Mouse (Mus musculus) adrenal gland, postnatal 14 days (tissue): ENCODE measurements at regions not wholly inside any gene's neighbourhood (a gene's known extent, or its start where the extent isn't known, plus 50 kb on each side); places are given as distances from the start of the nearest gene placed in this dataset.

ENCODE experiments used
- DNase-seq: peaks from one replicate; pipeline ENCODE4 v3.0.0; 2021; ENCODE audit warnings: mixed read lengths

DNA sequence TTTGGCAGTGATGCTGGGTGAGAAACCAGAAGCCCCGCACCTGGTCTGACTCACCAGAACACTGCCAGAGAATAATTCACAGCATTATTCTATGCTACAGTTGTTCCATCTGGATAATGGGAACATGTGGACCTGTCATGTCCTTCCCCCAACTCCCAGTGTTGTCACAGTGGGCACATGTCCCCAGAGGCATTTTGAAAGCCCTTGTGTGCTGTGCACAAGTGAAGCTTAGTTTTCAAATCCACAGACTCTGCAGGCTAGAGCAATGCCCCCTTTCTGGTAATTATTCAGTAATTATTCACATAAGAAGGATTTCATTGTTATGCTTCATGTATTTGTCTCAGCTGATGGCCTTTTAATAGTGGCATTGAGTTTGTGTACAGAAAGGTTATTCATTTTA lies 146.7 kb downstream of the Slc4a3 start:
- no peak for DNase-seq

DNA sequence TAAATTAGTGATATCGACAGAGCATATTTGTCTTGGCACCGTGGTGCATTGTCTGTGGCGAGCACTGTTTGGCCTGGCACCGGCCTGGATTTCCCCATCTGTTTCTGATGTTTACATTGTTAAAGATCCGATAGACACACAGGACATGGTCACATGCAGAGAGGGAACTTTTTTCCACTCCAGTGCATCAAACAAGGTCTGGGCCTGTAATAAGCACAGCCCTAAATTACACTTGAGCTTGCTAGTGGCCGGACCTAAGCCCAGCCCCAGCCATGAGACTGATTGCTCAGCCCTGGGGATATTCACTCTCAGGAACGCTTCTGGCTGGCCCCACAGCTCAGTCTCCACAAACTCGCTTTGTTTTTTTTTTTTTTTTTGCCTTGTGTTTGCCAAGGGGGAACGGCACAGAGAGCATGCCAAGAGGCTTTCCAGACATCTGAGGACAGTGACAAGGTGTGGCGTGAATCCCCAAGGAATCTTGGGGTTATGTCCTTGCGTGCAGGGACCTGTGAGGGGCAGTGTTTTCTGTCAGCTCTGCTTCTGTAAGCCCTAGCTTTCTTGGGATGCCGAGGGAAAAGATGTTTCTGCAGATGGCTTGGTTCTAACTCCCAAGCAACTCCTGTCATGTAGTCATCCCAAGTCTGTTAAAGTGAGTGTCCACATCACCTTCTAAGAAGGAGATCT lies 147.3 kb downstream of the Slc4a3 start:
- no peak for DNase-seq

DNA sequence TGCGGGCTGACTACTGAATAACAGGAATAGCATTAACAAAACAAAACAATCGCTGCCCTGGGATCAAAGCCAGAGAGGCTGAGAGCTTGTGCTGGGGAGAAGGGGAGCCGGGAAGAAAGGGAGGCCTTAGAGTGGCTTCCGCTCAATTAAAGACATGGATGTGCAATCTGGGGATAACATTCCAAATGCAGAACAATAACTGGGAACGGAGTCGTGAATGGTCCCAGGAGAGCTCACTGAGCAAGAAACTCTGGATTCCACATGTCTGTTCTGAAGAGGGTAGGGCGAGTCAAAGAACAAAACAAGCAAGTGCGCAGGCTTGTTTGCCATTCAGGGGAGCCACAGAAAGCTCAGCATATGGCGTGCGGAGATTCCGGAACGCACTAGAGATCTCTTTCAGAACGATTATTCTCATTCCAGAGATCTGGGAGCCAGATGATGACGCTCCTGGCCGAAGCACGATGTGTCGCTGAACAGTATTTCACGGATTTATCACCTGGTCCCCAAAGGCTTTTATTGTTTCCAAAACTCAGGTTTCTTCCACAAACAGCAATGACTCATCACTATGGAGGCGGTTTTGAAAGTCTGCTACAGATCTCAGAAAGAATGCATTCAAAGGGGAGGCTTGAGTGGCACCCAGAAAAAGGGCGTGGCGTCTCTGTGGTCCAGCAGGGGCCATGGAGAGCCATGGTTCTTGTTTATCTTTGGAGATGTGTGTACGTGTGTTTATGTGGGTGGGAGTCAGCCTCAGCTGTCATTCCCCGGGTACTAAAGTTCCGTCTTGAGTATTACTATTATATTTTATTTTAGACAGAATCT lies 159.0 kb downstream of the Slc4a3 start:
- DNase-seq = no peak

DNA sequence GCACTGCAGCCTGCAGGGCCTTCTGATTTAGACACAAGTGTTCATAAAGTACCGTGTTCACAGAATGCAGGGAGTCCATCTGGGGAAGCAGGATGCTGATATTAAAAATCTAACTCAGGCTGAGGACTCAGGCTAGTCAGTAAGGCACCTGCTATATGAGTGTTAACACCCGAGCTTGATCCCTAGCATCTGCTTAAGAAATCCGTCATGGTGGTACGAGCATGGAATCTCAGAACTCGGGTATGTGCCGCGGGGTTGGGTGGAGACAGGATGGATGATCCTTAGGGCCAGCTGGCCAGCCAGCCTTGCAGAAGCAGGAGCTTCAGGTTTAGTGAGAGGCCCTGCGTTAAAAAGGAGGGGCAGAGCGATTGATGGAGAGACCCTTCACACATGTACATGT lies 160.1 kb downstream of the Slc4a3 start:
- no peak for DNase-seq

DNA sequence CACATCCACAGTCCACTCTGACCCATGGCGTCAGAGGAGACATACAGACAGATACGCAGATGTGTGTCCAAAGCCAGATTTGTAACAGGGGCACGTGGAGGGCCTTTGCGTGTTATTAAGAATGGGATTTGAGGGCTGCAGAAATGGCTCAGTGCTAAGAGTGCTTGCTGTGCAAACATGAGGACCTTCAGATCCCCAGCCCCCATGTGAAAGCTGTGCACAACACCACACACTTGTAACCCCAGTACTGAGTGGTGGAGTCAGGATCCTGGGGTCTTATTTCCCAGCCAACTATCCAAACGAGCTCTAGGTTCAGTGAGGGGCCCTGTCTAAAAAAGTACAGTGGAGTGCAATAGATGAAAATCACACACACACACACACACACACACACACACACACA lies 177.4 kb downstream of the Slc4a3 start:
- no peak for DNase-seq

DNA sequence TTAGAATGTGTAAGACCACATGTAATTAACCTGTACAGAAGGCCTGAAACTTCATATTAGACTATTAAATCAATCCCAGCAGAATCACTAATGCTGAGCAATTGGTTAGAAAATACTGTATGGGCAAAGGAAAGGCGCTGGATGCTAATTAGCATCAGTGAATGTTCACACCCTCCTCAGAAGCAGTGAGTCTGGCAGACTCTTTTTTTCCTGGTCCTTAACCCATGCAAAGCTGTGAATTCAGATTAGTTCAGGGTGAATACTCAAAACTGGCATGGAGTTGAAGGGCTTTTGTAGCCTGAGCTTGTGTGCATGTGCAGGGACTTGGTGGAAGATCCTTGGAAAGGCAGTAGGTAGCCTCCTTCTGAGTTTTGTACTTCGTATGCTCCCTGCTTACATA lies 179.3 kb downstream of the Slc4a3 start:
- no peak for DNase-seq

DNA sequence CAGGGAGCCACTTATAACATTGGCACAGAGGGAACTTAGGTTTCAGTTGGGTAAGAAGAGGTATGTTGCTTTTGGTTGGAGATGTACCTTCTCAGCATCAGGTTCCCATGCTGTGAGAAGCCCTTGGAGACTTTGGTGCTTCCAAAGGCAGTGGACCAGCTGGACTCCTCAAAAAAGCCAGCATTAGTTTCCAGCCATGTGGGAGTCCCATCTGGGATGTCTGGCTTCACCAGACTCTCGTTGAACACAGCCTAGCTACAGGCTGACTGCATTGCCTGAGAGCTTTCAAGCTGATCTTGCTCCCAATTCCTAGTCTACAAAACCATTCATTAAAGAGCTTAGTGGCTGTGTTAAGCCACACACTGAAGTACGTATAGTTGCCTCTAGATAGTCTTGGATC lies 182.8 kb downstream of the Slc4a3 start:
- no peak for DNase-seq

DNA sequence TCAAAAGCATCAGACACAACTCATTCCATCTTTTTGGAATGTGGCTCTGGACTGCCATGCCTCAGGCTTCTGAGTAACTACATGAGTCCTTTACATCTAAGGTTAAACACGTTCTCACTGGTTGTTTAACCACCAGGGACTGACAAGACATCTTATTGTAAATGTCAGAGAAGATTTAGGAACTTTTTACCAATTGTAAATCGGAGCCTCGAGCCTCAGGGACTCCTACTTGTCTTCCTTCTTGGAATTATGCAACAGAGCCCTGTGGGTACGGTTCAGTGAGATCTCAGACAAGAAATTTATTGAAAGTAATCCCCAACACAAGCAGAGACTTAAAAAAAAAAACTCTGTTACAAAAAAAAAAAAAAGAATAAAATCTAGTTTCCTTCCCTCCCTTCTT lies 187.7 kb downstream of the Slc4a3 start:
- DNase-seq = no peak

DNA sequence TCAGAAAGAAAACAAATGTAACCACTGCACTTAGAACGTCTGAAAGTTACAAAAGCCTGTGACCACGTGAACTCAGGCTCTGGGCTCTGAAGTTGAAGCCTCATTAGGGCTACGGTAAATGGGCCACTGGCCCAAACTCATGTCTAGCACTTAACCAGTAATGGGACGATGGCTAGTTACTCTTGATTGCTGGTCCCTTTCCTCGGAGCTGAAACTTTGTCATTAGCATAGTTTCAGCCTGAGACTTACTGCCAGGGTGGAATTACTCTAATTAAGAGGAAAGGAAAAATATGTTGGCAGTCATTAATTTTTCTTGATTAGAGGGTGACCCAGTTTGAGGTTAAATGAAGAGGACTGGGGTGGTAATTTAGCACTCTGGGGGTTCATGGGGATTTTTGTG lies 192.6 kb downstream of the Slc4a3 start:
- DNase-seq = no peak

DNA sequence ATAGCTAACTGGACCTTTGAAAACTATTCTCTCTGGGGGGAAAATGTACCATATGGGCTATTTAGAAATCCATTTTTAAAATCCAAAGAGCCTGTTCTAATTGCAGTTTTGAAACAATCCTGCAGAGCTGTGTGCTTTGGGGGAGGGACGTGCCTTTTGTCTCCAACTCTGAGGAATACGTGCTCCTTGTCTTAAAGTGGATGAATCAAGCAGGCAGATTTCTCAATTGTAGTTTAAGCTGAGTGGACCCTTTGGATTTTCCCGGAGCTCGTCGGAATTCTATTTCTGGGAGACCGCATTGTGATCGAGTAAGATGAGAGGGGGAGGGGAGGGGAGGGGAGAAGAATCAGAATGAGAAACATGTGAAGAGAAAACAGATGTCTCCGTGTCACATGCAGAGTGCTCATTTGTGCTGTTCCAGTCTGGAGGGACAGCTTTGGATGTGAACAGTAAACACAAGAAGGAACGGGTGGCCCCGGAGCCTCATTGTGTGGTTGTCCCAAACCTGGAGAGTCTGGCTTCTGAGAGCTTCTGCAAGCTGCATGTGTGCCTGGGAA lies 203.7 kb downstream of the Slc4a3 start:
- DNase-seq = no peak

DNA sequence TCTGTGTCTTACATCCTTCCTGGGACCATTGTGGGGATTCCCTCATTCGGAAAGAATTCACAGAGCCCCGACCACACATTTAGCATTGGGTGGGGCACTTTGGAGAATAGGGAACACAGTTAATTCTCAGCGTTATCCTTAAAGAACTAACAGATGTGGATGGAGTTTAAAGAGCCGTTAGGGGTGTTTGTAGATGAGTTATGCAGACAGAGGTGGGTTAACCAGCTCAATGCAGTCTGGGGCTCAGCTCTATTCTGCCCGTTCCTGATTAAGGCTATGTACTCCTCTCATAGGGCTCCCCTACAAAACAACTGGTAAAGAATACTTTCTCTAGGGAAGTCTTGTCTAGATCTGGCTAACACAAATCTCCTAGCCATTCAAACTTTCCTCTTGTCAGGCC lies 226.1 kb downstream of the Slc4a3 start:
- DNase-seq = no peak

DNA sequence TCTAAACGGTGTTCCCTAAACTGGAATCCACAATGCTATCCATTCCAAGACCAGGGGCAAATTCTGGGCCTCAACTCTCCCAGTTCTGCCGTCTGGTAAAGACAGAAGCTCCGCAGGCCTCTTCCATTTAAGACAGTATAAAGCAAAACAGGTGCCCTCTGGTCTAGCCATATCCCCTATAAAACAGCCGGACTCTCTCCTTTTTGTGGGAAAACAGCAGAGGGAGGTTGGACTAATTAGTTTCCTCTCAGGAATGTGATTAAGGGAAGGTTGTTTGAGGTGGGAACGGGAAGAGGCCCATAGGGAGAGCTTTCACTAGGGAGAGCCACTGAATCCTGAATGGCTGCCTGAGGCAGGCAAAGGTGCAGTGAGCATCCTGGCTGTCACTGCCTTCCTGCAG lies 226.9 kb downstream of the Slc4a3 start:
- DNase-seq = no peak

DNA sequence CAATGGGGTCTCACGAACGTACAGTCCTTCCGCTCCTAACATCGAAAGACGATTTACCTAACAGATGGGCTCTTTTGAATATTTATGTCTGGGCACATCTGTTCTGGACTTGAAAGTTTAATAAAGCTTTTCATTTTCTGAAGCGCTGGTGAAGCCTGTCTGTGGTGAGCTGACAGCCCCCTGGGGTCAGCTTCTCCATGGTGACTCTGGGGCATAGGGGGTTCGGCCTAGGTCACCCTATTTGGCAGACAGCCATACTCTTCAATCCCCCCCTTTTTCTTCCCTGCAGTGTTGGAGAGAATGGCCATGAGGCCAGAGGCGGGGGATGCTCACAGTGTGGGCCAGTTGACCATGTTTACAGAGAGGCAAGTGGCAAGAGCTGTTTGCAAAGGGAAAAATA lies 232.8 kb downstream of the Slc4a3 start:
- no peak for DNase-seq

DNA sequence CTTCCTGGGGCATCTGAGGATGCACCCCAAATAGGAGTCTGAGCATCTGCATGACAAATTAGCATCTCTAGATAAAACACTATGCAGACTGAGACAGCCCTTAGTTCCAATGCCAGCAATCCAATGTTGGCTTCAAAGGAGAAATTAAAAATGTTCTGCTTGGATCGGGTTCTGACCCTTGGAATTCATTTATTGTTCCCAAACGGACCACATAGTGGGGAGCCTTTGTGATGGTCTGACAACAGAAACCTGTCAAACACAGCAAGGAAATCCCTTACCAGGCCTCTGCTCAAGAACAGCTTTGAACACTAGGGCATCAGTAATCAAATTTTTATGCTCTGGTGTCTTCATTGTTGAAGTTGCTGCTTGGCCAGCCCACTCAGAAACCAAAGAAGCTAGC lies 237.1 kb downstream of the Slc4a3 start:
- DNase-seq = no peak

DNA sequence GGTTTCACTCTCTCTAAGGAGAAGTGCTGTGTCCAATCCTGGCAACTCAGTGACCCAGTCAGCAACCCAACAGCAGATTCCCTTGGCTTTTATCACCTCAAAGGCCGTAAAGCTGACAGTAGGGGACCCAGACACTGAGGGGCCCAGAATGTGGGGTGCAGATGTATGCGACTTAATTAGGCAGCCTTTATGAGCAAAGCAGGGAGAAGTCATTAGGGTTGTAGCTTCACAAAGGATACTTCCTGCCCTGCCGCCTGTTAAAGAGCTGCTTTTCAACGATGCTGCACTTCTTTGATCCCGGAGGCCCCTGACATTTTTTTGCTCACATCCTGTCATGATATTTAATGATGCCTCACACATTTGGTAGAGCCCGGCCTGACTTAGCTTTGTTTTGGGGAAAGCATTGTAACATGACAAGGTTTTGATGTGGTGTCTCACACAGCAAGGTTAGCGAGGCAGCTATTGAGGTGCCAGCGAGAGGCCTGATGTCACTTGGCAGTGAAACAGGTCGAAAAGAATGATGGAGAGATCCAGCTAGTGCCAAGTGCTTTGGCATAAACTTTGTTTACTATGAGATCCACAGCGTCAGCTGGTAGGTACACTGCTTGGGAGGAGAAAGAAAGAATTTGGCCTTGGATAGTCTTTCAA lies 240.2 kb downstream of the Slc4a3 start:
- DNase-seq = peak; percentile 31

DNA sequence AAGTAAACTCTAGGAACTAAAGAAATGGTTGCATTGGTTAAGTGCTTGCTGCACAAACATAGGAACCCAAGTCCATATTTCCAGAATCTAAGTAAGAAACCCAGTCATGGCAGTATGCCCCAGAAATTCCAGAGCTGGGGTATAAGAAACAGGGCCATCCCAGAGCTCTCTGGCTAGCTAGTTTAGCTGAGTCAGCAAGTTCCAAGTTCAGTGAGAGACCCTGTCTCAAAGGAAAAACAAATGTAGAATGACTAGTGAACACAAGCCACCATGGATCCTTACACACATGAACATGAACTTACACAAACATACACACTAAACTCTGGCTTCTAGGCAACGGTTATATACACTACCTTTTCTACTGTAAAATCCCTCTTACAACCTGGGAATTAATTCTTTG lies 245.4 kb downstream of the Slc4a3 start:
- DNase-seq = no peak

DNA sequence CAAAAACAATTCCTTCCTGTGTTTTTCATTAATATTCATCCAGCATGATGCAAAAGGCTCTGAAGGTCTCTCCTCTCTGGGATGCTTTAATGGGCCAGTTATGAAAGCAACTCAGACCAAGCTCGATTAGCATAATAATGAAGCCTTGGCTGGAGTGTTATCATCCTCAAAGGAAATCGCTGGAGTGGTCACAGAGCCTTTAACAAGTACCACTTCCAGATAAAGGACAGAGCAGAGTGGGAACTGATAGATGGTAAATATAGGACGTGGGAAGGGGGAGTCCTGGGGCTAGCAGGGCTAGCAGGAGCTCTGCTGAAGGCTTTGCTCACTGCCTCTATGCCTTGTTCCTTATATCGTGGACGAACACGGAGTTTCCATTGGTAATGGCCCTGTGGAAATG lies 251.7 kb downstream of the Slc4a3 start:
- DNase-seq = no peak

DNA sequence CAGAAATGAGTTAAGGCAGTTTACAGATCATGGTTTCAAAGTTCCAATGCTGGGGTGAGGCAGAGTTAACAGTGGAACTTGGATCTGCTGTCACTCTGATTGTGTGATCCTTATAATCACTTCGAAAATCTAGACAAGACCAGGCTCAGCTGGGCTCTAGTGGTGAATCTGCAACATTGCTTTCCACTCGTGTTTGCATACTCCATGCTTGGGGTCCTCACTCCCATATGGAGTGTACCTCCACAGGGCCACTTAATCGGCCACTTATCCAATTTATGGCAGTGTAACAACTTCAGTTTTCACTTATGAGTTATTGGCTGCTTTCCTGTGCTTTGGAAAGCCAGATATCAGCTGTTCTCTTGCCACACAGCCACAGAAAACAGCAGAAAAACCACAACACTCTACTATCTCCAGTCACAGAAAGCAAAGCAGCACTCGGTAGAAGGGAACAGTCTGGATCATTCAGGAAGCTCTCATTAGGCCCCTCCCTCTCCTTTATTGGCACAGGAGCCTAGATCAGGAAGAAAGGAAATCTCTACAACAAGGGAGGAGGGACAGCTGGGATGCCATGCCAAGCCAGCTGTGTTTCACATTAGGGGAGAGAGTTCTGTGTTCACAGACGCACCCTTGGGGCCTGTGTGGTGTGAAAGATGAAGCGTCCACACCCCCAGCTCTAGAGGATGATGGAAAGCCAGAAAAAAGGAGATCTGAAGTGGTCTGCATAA lies 252.5 kb downstream of the Slc4a3 start:
- DNase-seq = no peak

DNA sequence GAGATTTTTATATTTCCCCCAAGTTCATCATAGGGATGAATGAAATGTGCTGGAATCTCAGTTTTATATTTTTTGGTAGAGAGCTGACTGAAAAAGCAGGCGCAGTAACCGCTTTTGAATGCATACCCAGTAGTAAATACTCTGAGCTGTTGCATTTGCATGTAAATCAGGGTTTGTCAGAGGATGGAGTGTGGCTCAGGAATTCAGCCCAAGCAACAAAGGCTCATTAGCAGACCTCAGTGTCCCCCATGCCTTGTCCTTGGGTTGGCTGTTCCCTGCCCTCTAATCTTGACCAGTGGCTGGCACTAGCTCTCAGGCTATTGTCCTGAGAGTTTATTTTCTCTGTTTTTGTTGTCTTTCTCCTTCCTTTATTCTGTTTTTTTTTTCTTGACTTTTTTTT lies 258.4 kb downstream of the Slc4a3 start:
- no peak for DNase-seq

DNA sequence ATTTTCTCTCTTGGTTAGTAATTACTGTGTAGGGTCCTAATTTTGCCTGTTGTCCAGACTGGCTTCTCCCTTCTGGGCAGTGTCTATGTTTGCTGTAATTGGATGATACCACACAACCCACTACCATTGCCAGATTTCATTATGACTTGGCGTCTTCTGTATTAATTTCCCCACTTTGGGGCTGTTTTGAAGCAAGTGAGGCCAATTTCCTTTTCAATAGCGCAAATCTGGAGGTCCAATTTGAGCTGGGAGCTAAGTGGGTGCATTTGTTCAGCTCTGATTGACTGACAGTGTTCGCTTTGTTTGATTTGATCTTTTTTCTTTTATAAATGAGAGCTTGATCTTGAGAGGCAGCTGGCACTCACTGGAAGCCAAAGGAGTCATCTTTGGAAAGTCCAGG lies 266.4 kb downstream of the Slc4a3 start:
- no peak for DNase-seq

DNA sequence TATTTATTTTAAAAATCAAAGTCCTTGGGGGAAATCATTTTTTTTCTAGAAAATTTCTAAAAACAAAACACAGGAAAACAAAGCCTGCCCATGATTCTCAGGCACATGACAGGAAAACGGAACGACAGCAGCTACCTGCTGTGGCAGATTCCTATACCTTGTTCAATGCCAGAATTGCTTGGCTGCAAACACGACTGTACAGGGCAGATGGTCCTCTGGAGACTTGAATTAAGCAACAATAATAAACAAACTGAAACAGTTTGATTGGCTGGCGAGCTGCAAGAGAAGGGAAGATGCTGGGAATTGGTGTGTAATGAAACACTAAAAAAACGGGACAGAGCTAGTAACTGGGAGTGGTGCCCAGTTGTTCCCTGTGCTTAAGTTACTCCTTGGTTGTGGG lies 280.1 kb downstream of the Slc4a3 start:
- DNase-seq = no peak

DNA sequence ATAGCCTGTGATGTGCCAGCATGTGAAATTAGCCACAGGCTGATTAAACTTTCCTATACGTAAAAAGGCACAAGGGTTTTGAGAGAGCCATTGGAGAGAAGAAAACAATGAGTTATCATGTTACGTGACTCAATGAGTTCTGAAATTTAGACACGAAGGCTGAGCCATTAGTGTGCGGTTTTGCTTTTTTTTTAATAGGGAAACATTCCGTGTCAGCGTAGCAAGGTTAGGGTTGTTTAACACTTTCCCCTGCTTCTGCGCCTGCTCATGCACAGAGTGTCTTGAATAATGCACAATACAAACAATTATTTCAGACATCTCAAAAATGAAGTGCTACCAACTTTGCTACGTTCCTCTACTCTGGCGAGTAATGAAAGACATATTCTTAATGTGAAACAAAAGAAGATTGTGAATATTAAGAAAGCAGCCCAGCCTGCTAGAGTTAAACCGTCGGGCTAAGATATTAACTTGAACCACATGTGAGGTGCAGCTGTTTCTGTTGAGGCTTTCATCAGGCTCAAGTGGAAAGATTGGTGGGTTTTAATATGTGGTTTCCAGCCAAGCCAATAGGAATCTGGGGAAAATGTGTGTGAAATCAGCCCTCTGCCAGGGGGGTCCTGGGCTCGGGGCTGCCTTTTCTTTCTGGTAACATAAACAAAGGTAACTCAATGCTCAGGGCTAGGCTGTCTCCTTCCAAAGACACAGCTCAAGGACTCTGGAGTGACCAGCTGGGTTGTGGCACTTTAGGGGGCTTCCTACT lies 287.2 kb downstream of the Slc4a3 start:
- no peak for DNase-seq
